Mouse (Mus musculus): ENCODE results near the gene Lbx2. TPM values are rescaled to one million over a fixed set of nuclear protein-coding genes. Genes with fewer than 3 reads are reported as not detected.

Lbx2 gene
- 32.9 and 50.3 TPM in 2 replicates for polyA plus RNA-seq (2015; fragmentation: Nextera tagmentation; extraction: Ambion mirVana)

DNA sequence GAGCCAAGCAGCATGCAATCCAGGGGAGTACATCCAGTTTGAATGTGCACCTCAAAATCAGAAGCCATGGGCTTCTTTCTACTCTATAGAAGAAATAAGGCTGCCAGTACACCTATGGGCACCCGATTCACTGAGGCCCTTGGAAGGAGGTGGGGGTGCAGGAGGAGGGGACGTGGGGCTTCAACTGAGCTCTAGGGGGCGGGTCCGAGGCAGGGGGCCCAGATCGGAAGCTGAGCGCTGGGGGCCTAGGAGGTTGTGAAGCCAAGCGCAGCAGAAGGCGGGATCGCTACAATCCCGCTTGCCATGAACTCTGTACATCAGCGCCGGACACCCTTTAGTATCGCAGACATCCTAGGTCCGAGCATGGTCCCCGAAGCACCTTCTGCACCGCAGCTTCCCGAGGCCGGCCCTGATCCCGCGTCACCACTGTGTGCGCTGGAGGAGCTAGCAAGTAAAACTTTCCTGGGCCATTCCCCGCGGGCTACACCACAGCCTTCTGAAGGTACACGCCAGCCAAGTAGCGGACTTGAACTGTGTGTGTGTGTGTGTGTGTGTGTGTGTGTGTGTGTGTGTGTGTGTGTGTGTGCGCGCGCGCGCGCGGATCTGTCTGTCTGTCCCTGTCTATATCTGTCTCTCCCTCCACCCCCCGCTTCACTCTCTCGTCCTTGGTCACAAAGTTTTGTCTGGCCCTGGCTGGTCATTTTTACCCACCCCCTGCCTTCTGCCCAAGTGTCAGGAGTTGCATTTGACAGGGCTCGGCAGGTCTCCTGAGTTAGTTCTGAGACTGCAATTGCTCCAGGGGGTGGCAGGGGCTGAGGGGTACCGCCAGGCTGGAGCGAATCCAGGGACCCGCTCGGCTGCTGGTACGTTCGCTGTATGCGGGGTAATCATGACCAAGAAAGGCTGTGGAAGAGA is at the start of gene Lbx2:
Gene Lbx2 (plus strand): TSS at position 247 of the 915 bp plus-strand sequence.

DNA sequence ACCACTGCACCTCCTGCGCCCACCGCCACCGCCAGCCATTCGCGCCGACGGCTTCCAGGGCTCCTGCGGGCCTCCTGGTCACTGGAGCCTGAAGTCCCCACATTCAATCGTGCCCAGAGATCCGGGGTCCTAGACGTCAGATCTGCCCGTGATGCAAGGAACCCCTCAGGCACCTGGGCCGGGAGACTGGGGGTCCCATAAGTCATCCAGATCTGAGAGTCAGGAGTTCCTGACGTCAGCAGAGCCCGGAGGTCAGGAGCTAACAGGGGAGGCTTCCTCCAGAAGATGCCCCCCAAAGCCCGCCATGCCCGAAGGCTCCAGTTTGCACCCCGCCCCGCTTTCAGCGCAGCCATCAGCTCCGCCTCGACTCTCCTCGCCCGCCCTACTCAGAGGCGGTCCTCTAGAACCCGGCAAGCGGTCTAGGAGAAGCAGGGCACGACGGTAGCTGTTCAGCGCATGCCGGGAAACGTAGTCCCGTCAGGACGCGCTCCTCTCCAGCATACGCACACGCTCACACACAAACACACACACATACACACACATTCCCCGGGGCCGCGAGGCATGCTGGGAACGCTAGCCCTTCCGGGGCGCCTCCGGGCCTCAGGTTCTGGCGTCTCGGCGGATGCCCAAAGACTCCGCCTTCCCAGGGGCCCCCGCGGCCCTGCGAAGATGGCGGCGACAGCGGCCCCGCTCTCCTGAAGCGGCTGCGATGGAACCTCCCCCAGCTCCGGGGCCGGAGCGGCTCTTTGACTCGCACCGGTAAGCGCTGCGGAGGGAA is 31.9 kb upstream of the Lbx2 start, which contains the start of gene Aup1:
Gene Aup1 (plus strand): TSS at position 448 of the 778 bp plus-strand sequence.

DNA sequence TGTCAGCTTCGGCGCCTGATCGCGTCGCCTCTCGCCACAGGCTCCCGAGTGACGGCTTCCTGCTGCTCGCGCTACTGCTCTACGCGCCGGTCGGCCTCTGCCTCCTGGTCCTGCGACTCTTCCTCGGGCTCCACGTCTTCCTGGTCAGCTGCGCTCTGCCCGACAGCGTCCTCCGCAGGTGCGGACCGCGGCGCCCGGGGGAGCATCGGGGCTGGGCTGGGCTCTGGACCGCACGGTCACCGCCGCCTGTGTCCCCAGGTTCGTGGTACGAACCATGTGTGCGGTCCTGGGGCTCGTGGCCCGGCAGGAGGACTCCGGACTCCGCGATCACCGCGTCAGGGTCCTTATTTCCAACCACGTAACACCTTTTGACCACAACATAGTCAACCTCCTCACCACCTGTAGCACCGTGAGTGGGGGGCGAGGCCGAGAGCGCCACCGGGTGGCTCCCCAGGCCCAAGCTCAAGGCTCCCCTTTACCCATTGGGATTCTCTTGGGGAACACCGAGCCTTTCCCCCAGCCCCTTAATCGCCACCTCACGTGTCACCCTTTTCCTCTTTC is 31.2 kb upstream of the Lbx2 start, which contains the start of gene Htra2:
Gene Htra2 (minus strand): TSS at position 403 of the 561 bp plus-strand sequence.

DNA sequence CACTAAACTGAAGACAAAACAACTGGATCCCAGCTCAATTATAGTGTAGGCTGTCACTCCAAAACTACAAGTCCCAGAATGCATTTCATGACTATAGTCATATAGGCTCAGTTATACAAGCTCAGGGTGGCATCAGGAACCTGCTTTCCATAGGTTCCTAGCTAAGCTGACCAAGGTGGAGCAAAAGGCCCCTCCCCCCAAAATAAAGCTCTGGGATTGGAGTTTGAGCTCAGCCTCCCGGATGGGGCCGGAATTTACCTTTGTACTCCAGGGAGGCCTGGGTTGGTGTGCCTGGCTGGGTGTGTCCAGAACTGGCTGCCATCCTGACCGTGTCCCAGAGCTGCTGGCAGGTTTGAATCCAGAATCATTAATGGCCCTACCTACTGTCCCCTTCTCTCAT is 28.4 kb upstream of the Lbx2 start, which contains the start of gene Dqx1:
Gene Dqx1 (plus strand): TSS at position 55 of the 400 bp plus-strand sequence.

DNA sequence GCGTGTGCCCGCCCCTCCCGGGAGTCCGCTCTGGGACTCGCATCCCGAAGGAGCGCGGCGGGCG is 16.1 kb upstream of the Lbx2 start, which contains the start of gene Tlx2:
Gene Tlx2 (minus strand): TSS at position 47 of the 64 bp plus-strand sequence.

DNA sequence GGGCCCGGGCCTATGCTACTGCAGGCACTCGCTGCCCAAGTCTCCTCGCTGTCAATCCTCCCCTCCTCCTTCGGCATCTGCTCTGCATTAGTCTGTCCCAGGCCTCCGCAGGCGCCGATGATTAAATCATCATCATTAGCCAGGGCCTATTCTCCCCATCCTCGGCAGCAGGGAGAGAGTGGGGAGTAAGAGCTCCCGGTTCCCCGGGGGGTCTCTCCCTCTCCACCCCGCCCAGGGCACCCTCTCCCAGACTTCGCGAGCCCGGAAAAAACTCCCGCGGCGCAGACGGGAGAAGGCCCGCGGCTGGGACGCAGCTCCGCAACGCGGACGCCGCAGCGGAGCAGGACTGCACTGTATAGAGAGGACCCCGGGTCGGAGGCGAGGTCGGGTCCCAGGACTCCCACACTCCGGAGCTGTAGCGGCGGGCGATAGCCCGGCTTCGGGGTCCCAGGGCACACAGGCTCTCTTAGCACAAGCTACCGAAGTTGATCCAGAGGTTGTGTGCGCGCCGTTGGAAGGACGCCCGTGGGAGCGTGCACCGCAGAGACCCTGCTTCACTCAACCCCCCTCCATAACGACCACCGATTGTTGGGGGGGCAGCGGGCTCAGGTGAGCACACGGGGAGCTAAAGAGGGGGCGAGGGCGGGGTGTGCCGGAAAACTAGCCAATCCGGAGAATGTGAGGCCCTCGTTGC is 8.4 kb upstream of the Lbx2 start, which contains the start of gene Pcgf1:
Gene Pcgf1 (plus strand): TSS at position 240 of the 694 bp plus-strand sequence.

DNA sequence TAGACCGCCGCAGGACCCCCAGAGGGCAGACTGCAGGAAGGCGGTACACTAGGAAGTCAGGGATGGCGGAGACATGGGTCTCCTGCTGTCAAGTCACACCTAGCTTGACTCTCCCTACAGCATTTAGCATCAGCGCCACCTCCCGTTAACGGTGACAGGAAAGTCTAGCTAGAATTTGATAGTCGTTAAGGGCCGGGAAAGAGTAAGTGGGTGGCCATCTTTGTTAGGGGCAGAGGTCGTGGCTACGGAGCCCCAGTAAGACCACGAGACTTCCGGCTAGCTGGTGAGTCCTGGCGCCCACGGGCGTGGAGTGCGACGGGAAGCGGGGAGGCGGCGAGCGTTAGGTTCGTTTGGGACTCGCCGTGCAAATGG is 15.1 kb downstream of the Lbx2 start, which contains the start of the genes Ccdc142 and Gm42688:
Gene Ccdc142 (plus strand): TSS at position 286 of the 372 bp plus-strand sequence.
Gene Gm42688 (plus strand): TSS at position 302 of the 372 bp plus-strand sequence.

DNA sequence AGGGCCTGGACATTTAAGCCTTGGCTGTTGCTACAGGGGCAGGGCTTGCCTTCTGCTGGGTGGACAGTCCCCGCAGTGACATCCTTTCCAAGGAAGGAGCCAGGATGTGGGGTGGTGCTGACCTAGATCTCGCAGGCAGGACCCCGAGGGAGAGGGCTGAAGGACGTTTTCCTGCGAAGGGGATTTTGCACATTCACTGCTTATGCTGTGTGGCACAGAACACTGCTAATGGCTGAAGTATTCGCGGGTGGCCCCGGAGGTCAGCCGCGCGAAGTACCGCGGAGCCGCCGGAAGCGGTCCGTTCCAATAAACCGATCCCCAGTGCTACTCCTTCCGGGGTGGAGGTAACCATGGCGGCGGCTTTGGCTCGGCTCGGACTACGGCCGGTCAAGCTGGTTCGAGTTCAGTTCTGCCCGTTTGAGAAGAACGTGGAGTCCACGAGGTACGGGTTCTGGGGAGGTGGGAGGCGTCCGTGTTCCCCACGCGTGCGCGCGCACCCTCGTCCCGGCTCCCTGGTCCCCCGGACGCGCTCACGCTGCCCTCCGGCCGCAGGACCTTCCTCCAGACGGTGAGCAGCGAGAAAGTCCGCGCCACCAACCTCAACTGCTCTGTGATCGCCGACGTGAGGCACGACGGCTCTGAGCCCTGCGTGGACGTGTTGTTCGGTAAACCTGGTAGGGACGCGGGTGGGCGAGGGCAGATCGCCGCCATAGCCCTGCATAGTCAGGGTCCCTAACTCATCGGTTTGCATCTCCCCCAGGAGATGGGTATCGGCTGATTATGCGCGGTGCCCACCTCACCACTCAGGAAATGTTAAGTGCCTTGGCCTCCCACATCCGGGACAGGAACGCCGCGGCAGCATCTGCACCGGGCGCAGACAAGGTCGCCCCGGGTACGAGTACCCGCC is 22.8 kb downstream of the Lbx2 start, which contains the start of gene Mrpl53:
Gene Mrpl53 (plus strand): TSS at position 279 of the 907 bp plus-strand sequence.

DNA sequence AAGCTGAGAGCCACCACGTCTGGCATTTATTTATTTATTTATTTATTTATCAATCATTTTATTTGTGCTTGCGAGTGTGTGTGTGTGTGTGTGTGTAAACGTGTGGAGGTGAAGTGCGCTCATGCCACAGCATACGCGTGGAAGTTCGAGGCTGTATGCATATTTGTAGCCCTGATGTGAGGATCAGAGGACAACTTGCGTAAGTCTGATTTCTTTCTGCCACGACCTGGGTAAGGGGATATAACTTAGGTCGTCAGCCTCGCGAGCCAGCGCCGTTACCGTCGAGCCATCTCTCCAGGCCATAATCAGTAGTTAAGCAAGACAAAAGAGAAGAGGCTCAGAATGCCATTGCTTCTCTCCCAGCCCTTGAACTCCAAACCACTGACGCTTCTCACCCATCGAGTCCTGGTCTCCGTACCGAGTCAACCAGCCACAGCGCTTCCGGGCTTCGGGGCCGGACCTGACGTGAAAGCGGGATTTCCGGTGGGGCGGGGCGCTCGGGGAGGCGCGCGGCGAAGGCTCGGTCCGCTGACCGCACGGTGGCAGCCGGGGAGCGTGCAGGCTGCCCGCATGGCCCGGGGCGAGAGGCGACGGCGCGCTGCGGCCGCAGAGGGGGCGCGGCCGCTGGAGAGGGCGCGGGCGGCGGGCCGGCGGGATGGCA is 29.0 kb downstream of the Lbx2 start, which contains the start of gene Mogs:
Gene Mogs (plus strand): TSS at position 486 of the 661 bp plus-strand sequence.

DNA sequence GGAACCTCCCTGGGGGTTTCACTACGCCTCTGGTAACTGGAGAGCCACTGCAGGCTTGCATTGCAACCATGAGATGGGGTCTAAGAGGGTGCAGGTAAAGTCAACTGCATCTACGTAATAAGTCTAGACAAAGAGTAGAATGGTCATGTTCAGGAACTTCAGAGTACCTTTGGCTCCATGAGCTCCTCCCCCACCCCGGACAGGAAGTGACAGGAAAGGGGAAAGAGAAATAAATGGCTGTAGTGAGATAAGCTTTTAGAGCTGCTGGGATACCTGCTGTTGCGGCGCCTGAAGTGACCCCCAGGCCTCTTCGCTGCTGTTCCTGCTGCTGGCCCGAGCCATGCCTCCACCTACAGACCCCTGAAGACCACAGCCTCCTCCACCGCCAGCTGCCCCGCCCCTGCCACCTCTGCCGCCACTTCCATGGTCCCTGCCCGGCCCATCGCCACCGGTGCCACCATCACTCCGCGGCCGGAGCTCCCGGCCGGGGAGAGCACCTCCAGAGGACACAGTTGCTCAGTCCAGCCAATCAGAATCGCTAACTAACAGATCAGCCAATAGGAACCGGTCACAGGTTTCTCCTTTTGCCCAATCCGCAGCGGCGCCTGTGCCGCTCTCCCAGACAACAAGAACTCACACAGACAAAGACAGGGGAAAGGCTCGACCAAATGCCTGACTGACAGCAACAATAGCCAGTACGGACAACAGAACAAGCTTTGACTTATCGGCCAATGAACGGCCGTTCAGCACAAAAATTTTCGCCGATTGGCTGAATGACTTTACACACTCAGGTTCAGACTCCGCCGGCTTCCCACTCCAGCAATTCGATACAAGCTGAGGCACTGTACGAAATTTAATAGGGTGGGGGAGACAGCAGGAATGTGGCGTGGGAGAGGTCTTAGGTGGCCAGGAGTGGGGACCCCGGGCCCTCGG is 35.0 kb downstream of the Lbx2 start, which contains the start of gene Wbp1:
Gene Wbp1 (minus strand): TSS at position 630 of the 933 bp plus-strand sequence.

DNA sequence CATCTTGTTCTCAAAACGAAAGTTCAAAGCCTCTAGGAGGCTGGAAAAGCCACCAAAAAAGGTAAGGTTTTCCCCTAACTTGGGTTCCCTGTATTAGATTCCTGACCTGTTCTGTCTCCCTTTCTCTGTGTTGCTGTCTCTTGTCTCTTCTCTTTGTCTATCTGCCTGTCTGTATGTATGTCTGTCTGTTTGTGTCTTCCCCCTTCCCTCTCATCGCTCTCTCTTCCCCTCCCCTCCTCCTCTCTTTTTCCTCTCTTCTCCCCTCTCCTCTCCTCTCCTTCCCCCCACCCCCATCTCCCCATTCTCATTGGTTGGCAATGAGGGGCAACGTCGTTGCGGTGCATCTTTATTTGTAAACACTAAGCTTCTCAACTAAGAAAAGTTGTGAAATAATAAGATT is 39.2 kb downstream of the Lbx2 start, which contains the start of gene Ino80b:
Gene Ino80b (minus strand): TSS at position 101 of the 400 bp plus-strand sequence.

DNA sequence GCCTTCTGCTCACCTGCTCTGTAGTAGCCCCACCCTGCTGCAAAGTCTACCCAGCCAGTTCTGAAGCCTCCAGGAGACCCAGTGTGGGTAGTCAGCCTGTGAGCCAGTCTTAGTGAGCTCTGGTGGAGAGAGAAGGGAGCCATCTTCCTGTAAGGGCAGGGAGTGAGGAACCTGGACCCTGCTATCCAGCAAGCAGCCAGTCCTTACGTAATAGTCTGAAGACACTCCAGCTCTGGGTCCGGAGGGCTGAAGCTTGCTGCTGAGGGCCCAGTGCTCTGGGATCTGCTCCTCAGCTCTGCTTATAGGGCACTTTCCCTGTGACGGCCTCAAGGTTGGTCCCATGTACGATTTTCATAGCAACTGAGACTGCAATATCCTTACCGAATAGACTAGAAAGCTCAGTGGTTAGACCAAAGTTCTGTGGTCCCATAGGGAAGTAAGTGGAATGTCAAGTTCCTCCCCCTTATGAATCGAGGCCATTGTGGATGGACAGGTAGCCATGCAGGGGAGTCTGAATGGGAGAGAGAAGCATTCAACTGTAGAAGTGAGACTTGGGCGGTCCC is 48.9 kb downstream of the Lbx2 start, which contains the start of gene Rtkn:
Gene Rtkn (plus strand): TSS at position 513 of the 563 bp plus-strand sequence.

Small RNAs within 50 kb of the gene (microRNA-seq; reads per million reads assigned to microRNA genes)
- gene Mir3470a (ENCODE audit: borderline replicate concordance, insufficient number of aligned reads) (not detected), gene Mir7040 (ENCODE audit: borderline replicate concordance, insufficient number of aligned reads) (not detected)

Other genes starting within 250 kb of the Lbx2 start
- gene Sema4f, start 146.6 kb upstream of the Lbx2 start, polyA plus RNA-seq (2015; fragmentation: Nextera tagmentation; extraction: Ambion mirVana), result 1.8 and 6.6 TPM in 2 replicates
- gene M1ap, start 139.5 kb upstream of the Lbx2 start, polyA plus RNA-seq (2015; fragmentation: Nextera tagmentation; extraction: Ambion mirVana), result 0.95 and 1.8 TPM in 2 replicates
- 10.4 and 13.8 TPM in 2 replicates for gene Dok1, start 52.9 kb upstream of the Lbx2 start, polyA plus RNA-seq (2015; fragmentation: Nextera tagmentation; extraction: Ambion mirVana)
- 8.0 and 10.3 TPM in 2 replicates for gene Loxl3, start 52.2 kb upstream of the Lbx2 start, polyA plus RNA-seq (2015; fragmentation: Nextera tagmentation; extraction: Ambion mirVana)
- gene Aup1, start 31.8 kb upstream of the Lbx2 start, polyA plus RNA-seq (2015; fragmentation: Nextera tagmentation; extraction: Ambion mirVana), result 125 and 198 TPM in 2 replicates
- gene Htra2, start 31.1 kb upstream of the Lbx2 start, polyA plus RNA-seq (2015; fragmentation: Nextera tagmentation; extraction: Ambion mirVana), result 72.7 and 85.4 TPM in 2 replicates
- 2.2 and 2.9 TPM in 2 replicates for gene Dqx1, start 28.5 kb upstream of the Lbx2 start, polyA plus RNA-seq (2015; fragmentation: Nextera tagmentation; extraction: Ambion mirVana)
- 47.4 and 57.0 TPM in 2 replicates for gene Tlx2, start 16.1 kb upstream of the Lbx2 start, polyA plus RNA-seq (2015; fragmentation: Nextera tagmentation; extraction: Ambion mirVana)
- gene Pcgf1, start 8.5 kb upstream of the Lbx2 start, polyA plus RNA-seq (2015; fragmentation: Nextera tagmentation; extraction: Ambion mirVana), result 77.1 and 86.5 TPM in 2 replicates
- gene Ccdc142, start 15.2 kb downstream of the Lbx2 start, polyA plus RNA-seq (2015; fragmentation: Nextera tagmentation; extraction: Ambion mirVana), result 1.6 and 5.7 TPM in 2 replicates
- gene Gm42688, start 15.2 kb downstream of the Lbx2 start, polyA plus RNA-seq (2015; fragmentation: Nextera tagmentation; extraction: Ambion mirVana), result 2.5 and 5.4 TPM in 2 replicates
- 177 and 257 TPM in 2 replicates for gene Mrpl53, start 22.7 kb downstream of the Lbx2 start, polyA plus RNA-seq (2015; fragmentation: Nextera tagmentation; extraction: Ambion mirVana)
- 25.9 and 42.3 TPM in 2 replicates for gene Mogs, start 29.1 kb downstream of the Lbx2 start, polyA plus RNA-seq (2015; fragmentation: Nextera tagmentation; extraction: Ambion mirVana)
- gene Wbp1, start 35.2 kb downstream of the Lbx2 start, polyA plus RNA-seq (2015; fragmentation: Nextera tagmentation; extraction: Ambion mirVana), result 78.7 and 93.8 TPM in 2 replicates
- 13.7 and 17.2 TPM in 2 replicates for gene Ino80b, start 39.1 kb downstream of the Lbx2 start, polyA plus RNA-seq (2015; fragmentation: Nextera tagmentation; extraction: Ambion mirVana)
- gene Rtkn, start 49.1 kb downstream of the Lbx2 start, polyA plus RNA-seq (2015; fragmentation: Nextera tagmentation; extraction: Ambion mirVana), result 16.9 and 27.2 TPM in 2 replicates
- 2.9 and 4.3 TPM in 2 replicates for gene Wdr54, start 70.0 kb downstream of the Lbx2 start, polyA plus RNA-seq (2015; fragmentation: Nextera tagmentation; extraction: Ambion mirVana)
- gene 1700003E16Rik, start 70.0 kb downstream of the Lbx2 start, polyA plus RNA-seq (2015; fragmentation: Nextera tagmentation; extraction: Ambion mirVana), result 0.41 and 0.72 TPM in 2 replicates
- gene Dctn1, start 79.6 kb downstream of the Lbx2 start, polyA plus RNA-seq (2015; fragmentation: Nextera tagmentation; extraction: Ambion mirVana), result 60.7 and 63.9 TPM in 2 replicates
- gene Slc4a5, start 133.5 kb downstream of the Lbx2 start, polyA plus RNA-seq (2015; fragmentation: Nextera tagmentation; extraction: Ambion mirVana), result 0.12 TPM in 1 of 2 replicates, not detected in the other
- gene Mthfd2, start 239.5 kb downstream of the Lbx2 start, polyA plus RNA-seq (2015; fragmentation: Nextera tagmentation; extraction: Ambion mirVana), result 18.6 and 19.4 TPM in 2 replicates
- 33.9 and 40.3 TPM in 2 replicates for gene Mob1a, start 239.6 kb downstream of the Lbx2 start, polyA plus RNA-seq (2015; fragmentation: Nextera tagmentation; extraction: Ambion mirVana)